Mouse (Mus musculus) G1E-ER4 (cell line): Measurements from ENCODE around the gene Atp12a. TPM values are rescaled to one million over a fixed set of nuclear protein-coding genes. Genes with fewer than 3 reads are reported as not detected.

Source experiments
- GATA1 ChIP-seq: IDR thresholded peaks from one replicate; pipeline ENCODE4 v1.8.0; 2012; ENCODE audit warnings: low read length, inconsistent platforms
- polyA plus RNA-seq: library from polyadenylated mRNA; stranded (reverse); fragments of >175 nt; gene quantifications from 2 replicates; pipeline ENCODE4 v1.2.3, GENCODE M21; 2012

Gene Atp12a
- polyA plus RNA-seq, 1 experiment = not detected

GRCm38 (mm10) chr14:56358422-56358821, 6.4 kb upstream of the Atp12a start:
- no peak for TF ChIP-seq GATA1

- no peak for TF ChIP-seq GATA1
Measured at GRCm38 (mm10) chr14:56359131-56359530, 5.7 kb upstream of the Atp12a start.

GRCm38 (mm10) chr14:56365292-56365691, 424 bp downstream of the Atp12a start:
- no peak for TF ChIP-seq GATA1

GRCm38 (mm10) chr14:56366712-56367111, 1.8 kb downstream of the Atp12a start:
- TF ChIP-seq GATA1 = no peak

- TF ChIP-seq GATA1 = no peak
Measured at GRCm38 (mm10) chr14:56368834-56369233, 4.0 kb downstream of the Atp12a start.

GRCm38 (mm10) chr14:56375731-56376130, 10.9 kb downstream of the Atp12a start:
- TF ChIP-seq GATA1 = no peak

- TF ChIP-seq GATA1 = no peak
Measured at GRCm38 (mm10) chr14:56377745-56378144, 12.9 kb downstream of the Atp12a start.

GRCm38 (mm10) chr14:56379336-56379735, 14.5 kb downstream of the Atp12a start:
- no peak for TF ChIP-seq GATA1

GRCm38 (mm10) chr14:56382366-56382765, 17.5 kb downstream of the Atp12a start:
- TF ChIP-seq GATA1 = no peak

GRCm38 (mm10) chr14:56390247-56390646, 25.4 kb downstream of the Atp12a start:
- no peak for TF ChIP-seq GATA1

GRCm38 (mm10) chr14:56393704-56394312, 28.9 kb downstream of the Atp12a start:
- no peak for TF ChIP-seq GATA1

GRCm38 (mm10) chr14:56398001-56398400, 33.1 kb downstream of the Atp12a start:
- TF ChIP-seq GATA1 = no peak

GRCm38 (mm10) chr14:56402311-56403071, 37.6 kb downstream of the Atp12a start, which contains the start of gene Rnf17:
Rnf17 (plus strand) TSS chr14:56402581.
- no peak for TF ChIP-seq GATA1

- TF ChIP-seq GATA1 = no peak
Measured at GRCm38 (mm10) chr14:56403072-56403375, 38.2 kb downstream of the Atp12a start.

Other genes with a start within 250 kb of the Atp12a start
- not detected in 2 replicates for gene Gzme, start 244.4 kb upstream of the Atp12a start, polyA plus RNA-seq
- gene Gzmd, start 232.5 kb upstream of the Atp12a start, polyA plus RNA-seq = not detected in 2 replicates
- not detected in 2 replicates for gene Gzmg, start 205.5 kb upstream of the Atp12a start, polyA plus RNA-seq
- gene Gzmn, start 190.5 kb upstream of the Atp12a start, polyA plus RNA-seq = not detected in 2 replicates
- not detected in 2 replicates for gene Gzmf, start 153.7 kb upstream of the Atp12a start, polyA plus RNA-seq
- not detected in 2 replicates for gene Gzmc, start 130.4 kb upstream of the Atp12a start, polyA plus RNA-seq
- 0.13 and 0.36 TPM in 2 replicates for gene Gzmb, start 102.8 kb upstream of the Atp12a start, polyA plus RNA-seq
- not detected in 2 replicates for gene Rnf17, start 37.5 kb downstream of the Atp12a start, polyA plus RNA-seq
- 0.17 and 0.36 TPM in 2 replicates for gene Cenpj, start 210.4 kb downstream of the Atp12a start, polyA plus RNA-seq
- gene Parp4, start 210.6 kb downstream of the Atp12a start, polyA plus RNA-seq = 0.36 and 0.43 TPM in 2 replicates